25 mouse cellular contexts compared by ENCODE assay signal in genomic region chr13:93687321-93687720, GRCm38 (mm10). TPM values are rescaled to one million over a fixed set of nuclear protein-coding genes. Genes with fewer than 3 reads are reported as not detected.
DNase-seq lines count a peak whose midpoint lies in the region; ATAC-seq lines count a peak whose summit lies in the region.
"Had no signal": no experiment of that assay in that cellular context is flagged by ENCODE, and none has a peak within 500 bp of the region (broad histone marks: within the 10 kb centered on the region; RNA-seq: fewer than 3 reads in every experiment).

No protein-coding gene starts in this region.

- H3K27ac ChIP-seq in kidney, embryonic 14.5 days (ENCODE audit: low read depth, low read length) = no peak overlapping the region
- H3K27ac ChIP-seq in neural tube, embryonic 13.5 days (replicated peaks) = 0 out of 2 replicates have a peak overlapping the region, but pooled peaks have one; percentile 38
- H3K27ac ChIP-seq: embryonic facial prominence, embryonic 13.5 days; gastrocnemius, adult 2 months; hindbrain, embryonic 15.5 days; limb, embryonic 13.5 days; liver, embryonic 13.5 days had no signal

- WGBS in kidney, embryonic 14.5 days = 8% methylated on average over 5 of the region's 5 CpGs
- WGBS in neural tube, embryonic 13.5 days = 5% methylated on average over 5 of the region's 5 CpGs

- H3K4me1 ChIP-seq in kidney, embryonic 14.5 days (ENCODE audit: control insufficient read depth, insufficient read depth, low read length) = peaks cover 3% of the 10 kb centered on the region; the same call in 1 of the 2 replicates
- no peaks in the 10 kb centered on the region for H3K4me1 ChIP-seq in neural tube, embryonic 13.5 days (replicated peaks)
- H3K4me1 ChIP-seq: embryonic facial prominence, embryonic 13.5 days; hindbrain, embryonic 15.5 days; limb, embryonic 13.5 days; liver, embryonic 13.5 days had no signal

- no peaks in the 10 kb centered on the region for H3K36me3 ChIP-seq in kidney, embryonic 14.5 days (ENCODE audit: control insufficient read depth, insufficient read depth, low read length)
- no peaks in the 10 kb centered on the region for H3K36me3 ChIP-seq in neural tube, embryonic 13.5 days
- H3K36me3 ChIP-seq: embryonic facial prominence, embryonic 13.5 days; hindbrain, embryonic 15.5 days; limb, embryonic 13.5 days; liver, embryonic 13.5 days had no signal

- ATAC-seq in kidney, embryonic 14.5 days (ENCODE audit: low FRiP score, low TSS enrichment) = peak; percentile 64
- no peak for ATAC-seq in neural tube, embryonic 13.5 days (ENCODE audit: low read depth)
- ATAC-seq: intestine, postnatal 0 days had no signal

- no peak for DNase-seq in kidney, adult 18-20 months
- no peak for DNase-seq in neural tube, embryonic 10.5 days (ENCODE audit: extremely low spot score, low spot score)
- peak; percentile 61 for DNase-seq in embryo, embryonic 10 days (ENCODE audit: low spot score)
- no peak for DNase-seq in thymus, postnatal 36 days
- no peak for DNase-seq in kidney, adult 9 months
- DNase-seq: adrenal gland, postnatal 25 days; cerebellum, adult 11-12 months; cerebellum, postnatal 36 days; gastrocnemius, adult 2 months; heart, postnatal 10 days; kidney, postnatal 4 days; liver, embryonic 13.5 days; lung, embryonic 14.5 days; lung, postnatal 36 days; right cerebral cortex, postnatal 4 days had no signal

- no peaks in the 10 kb centered on the region for H3K9me3 ChIP-seq in kidney, embryonic 14.5 days (ENCODE audit: control insufficient read depth, low read length)
- H3K9me3 ChIP-seq in neural tube, embryonic 13.5 days = no peaks in the 10 kb centered on the region
- H3K9me3 ChIP-seq: embryonic facial prominence, embryonic 13.5 days; hindbrain, embryonic 15.5 days; limb, embryonic 13.5 days; liver, embryonic 13.5 days had no signal

- H3K4me2 ChIP-seq in kidney, embryonic 14.5 days (replicated peaks; ENCODE audit: low read depth, low read length) = no peak overlapping the region
- H3K4me2 ChIP-seq in neural tube, embryonic 13.5 days = no peak overlapping the region
- H3K4me2 ChIP-seq: embryonic facial prominence, embryonic 13.5 days; heart, embryonic 11.5 days; hindbrain, embryonic 15.5 days; limb, embryonic 13.5 days; liver, embryonic 13.5 days; lung, embryonic 14.5 days had no signal

- no peaks in the 10 kb centered on the region for H3K27me3 ChIP-seq in kidney, embryonic 14.5 days (ENCODE audit: control insufficient read depth, insufficient read depth, low read length)
- no peaks in the 10 kb centered on the region for H3K27me3 ChIP-seq in neural tube, embryonic 13.5 days
- H3K27me3 ChIP-seq: embryonic facial prominence, embryonic 13.5 days; hindbrain, embryonic 15.5 days; limb, embryonic 13.5 days; liver, embryonic 13.5 days had no signal

- no peak overlapping the region for H3K4me3 ChIP-seq in kidney, embryonic 14.5 days (ENCODE audit: low read length)
- no peak overlapping the region for H3K4me3 ChIP-seq in neural tube, embryonic 13.5 days
- H3K4me3 ChIP-seq: embryonic facial prominence, embryonic 13.5 days; gastrocnemius, adult 2 months; hindbrain, embryonic 15.5 days; limb, embryonic 13.5 days; liver, embryonic 13.5 days had no signal

- H3K9ac ChIP-seq in kidney, embryonic 14.5 days (ENCODE audit: low read depth, low read length) = no peak overlapping the region
- H3K9ac ChIP-seq in neural tube, embryonic 13.5 days = no peak overlapping the region
- H3K9ac ChIP-seq: embryonic facial prominence, embryonic 13.5 days; hindbrain, embryonic 15.5 days; limb, embryonic 13.5 days; liver, embryonic 13.5 days; lung, embryonic 14.5 days had no signal

RNA-seq across cellular contexts. Expression of gene Dmgdh, which starts 13.1 kb away (rescaled TPM):
- polyA plus RNA-seq in kidney, embryonic 14.5 days (2014; fragmentation: Nextera tagmentation; extraction: Ambion mirVana) = 0.13 and 0.28 TPM in 2 replicates
- 0.11 TPM in 1 of 2 replicates, not detected in the other for polyA plus RNA-seq in neural tube, embryonic 13.5 days (2015; fragmentation: Nextera tagmentation; extraction: Ambion mirVana)
- polyA plus RNA-seq: C2C12; gonadal fat pad, adult 2 months; limb, embryonic 13.5 days; lung, embryonic 14.5 days; thymus, postnatal 0 days had no signal

RNA-seq across cellular contexts. Expression of gene Bhmt2, which starts 13.2 kb away (rescaled TPM):
- 0.66 and 0.96 TPM in 2 replicates for polyA plus RNA-seq in kidney, embryonic 14.5 days (2014; fragmentation: Nextera tagmentation; extraction: Ambion mirVana)
- 0.07 TPM in 1 of 2 replicates, not detected in the other for polyA plus RNA-seq in neural tube, embryonic 13.5 days (2015; fragmentation: Nextera tagmentation; extraction: Ambion mirVana)
- polyA plus RNA-seq: C2C12; embryonic facial prominence, embryonic 13.5 days; lung, embryonic 14.5 days; thymus, postnatal 0 days had no signal

RNA-seq across cellular contexts. Expression of gene Bhmt, which starts 49.6 kb away (rescaled TPM):
- polyA plus RNA-seq in kidney, embryonic 14.5 days (2014; fragmentation: Nextera tagmentation; extraction: Ambion mirVana) = 0.11 and 0.13 TPM in 2 replicates
- not detected in 2 replicates for polyA plus RNA-seq in neural tube, embryonic 13.5 days (2015; fragmentation: Nextera tagmentation; extraction: Ambion mirVana)
- polyA plus RNA-seq: C2C12; embryonic facial prominence, embryonic 13.5 days; limb, embryonic 13.5 days; lung, embryonic 14.5 days had no signal
